Mouse (Mus musculus) heart, postnatal 0 days (tissue): ENCODE results near the gene Pla2g2f. TPM values are rescaled to one million over a fixed set of nuclear protein-coding genes. Genes with fewer than 3 reads are reported as not detected.
A peak's percentile ranks its signal among the peaks of the same experiment; 100 is the strongest.

Experiments
- ATAC-seq: fragments of 200-750 bp; cut with Nextera tagmentation; 2 replicates; pipeline ENCODE4 v1.8.0; 2017; ENCODE audit warnings: low read depth, moderate number of reproducible peaks, moderate library complexity; ENCODE audit not compliant: insufficient read depth
- DNase-seq: peaks from one replicate; pipeline ENCODE4 v3.0.0-alpha.2; 2016; ENCODE audit warnings: low spot score
- H3K27ac ChIP-seq: fragments of 300-500 bp; sonication (generic); 2 replicates; pipeline ENCODE4 v1.5.1; 2014; ENCODE audit warnings: low read depth, mild to moderate bottlenecking
- H3K27me3 ChIP-seq: fragments of 300-500 bp; sonication (generic); 2 replicates; pipeline ENCODE4 v1.6.1; 2014; ENCODE audit warnings: low read length, mixed read lengths; ENCODE audit not compliant: control insufficient read depth, insufficient read depth
- H3K36me3 ChIP-seq: fragments of 300-500 bp; sonication (generic); replicated peaks from 2 replicates; pipeline ENCODE4 v1.6.1; 2014; ENCODE audit warnings: low read length, mixed read lengths; ENCODE audit not compliant: control insufficient read depth, insufficient read depth
- H3K4me1 ChIP-seq: fragments of 300-500 bp; sonication (generic); 2 replicates; pipeline ENCODE4 v1.6.1; 2014; ENCODE audit warnings: antibody characterized with exemption; ENCODE audit not compliant: control insufficient read depth, insufficient read depth
- H3K4me2 ChIP-seq: fragments of 300-500 bp; sonication (generic); 2 replicates; pipeline ENCODE4 v1.6.1; 2014; ENCODE audit warnings: low read depth, mild to moderate bottlenecking, low read length, moderate library complexity
- H3K4me3 ChIP-seq: fragments of 300-500 bp; sonication (generic); 2 replicates; pipeline ENCODE4 v1.5.1; 2014; ENCODE audit warnings: low read depth, low read length
- H3K9ac ChIP-seq: fragments of 300-500 bp; sonication (generic); replicated peaks from 2 replicates; pipeline ENCODE4 v1.6.1; 2014; ENCODE audit warnings: low read depth, low read length, mixed read lengths
- H3K9me3 ChIP-seq: fragments of 300-500 bp; sonication (generic); replicated peaks from 2 replicates; pipeline ENCODE4 v1.6.1; 2016; ENCODE audit warnings: low read length; ENCODE audit not compliant: control insufficient read depth
- CTCF ChIP-seq: IDR thresholded peaks from 2 replicates; pipeline ENCODE4 v1.5.1; 2016; ENCODE audit warnings: antibody characterized with exemption, control low read depth, low read depth
- EP300 ChIP-seq: IDR thresholded peaks from 2 replicates; pipeline ENCODE4 v1.6.1; 2016; ENCODE audit warnings: antibody characterized with exemption, low read depth
- WGBS: fragments of 180-500 bp; shearing (Covaris S2); extraction: QIAGEN DNeasy Blood & Tissue Kit; methylation state at CpG from one replicate; pipeline ENCODE4 v1.1.7; 2014; 5-methylcytosine and 5-hydroxymethylcytosine counted together
- polyA plus RNA-seq: library from polyadenylated mRNA; unstranded; fragments of >200 nt; fragmentation: Nextera tagmentation; extraction: Ambion mirVana; gene quantifications from 2 replicates; pipeline ENCODE4 v1.2.1, GENCODE M21; 2015
- total RNA-seq: library from RNA; depleted of rRNA; stranded (reverse); fragments of >200 nt; gene quantifications from 2 replicates; pipeline ENCODE4 v1.2.3, GENCODE M21; 2014; ENCODE audit warnings: low replicate concordance

Gene Pla2g2f
- total and polyA plus RNA-seq, 2 experiments from 2014 or later: not detected

DNA sequence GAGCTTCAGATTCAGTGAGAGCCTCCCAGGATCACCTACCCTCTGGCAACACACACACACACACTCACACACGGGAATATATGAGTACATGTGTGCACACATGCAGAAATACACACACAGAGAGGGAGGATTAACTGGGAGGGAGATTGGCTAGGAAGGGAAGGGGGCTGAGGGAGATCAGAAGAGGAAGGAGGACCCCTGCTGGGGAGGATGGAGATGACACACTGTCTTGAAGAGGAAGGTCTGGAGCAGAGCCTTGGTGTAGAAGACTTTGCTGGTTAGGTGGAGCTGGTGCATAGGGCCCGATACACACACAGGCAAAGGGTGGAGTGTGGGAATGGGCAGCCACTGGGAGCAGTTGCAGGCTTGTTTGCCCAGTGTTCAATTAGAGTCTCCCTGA is 35.9 kb upstream of the Pla2g2f start:
- Histone ChIP-seq H3K9me3 (0 out of 2 replicates have a peak, but pooled peaks cover 4% of the 10 kb centered on the region), H3K4me1 (no peaks in the 10 kb centered on the region), H3K27ac (no peak overlapping the region), H3K27me3 (peaks cover 21% of the 10 kb centered on the region), H3K36me3 (no peaks in the 10 kb centered on the region), H3K4me2 (no peak overlapping the region), H3K4me3 (no peak overlapping the region), H3K9ac (no peak overlapping the region)
- TF ChIP-seq CTCF (peak; percentile 44), EP300 (no peak)
- DNase-seq (no peak), ATAC-seq (no peak)
- 50% methylated on average over 2 of the region's 2 CpGs for WGBS

DNA sequence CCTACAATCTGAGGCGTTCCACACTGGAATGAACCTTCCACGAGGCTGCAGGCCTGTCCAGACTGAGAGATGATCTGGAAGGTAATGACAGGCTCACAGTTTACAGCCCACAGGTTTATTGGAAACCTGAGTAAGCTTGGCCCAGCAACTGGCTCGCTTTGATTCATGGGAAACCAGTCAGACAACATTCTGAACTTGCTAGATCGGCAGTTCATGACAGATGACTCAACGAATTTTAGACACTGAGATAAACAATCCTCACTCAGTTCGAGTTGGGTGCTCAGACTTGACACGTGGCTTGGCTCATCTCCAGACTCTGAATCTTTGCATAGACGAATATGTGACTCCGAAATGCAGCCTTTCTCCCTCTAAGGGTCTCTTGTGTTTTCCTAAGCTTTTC is 35.2 kb upstream of the Pla2g2f start:
- H3K4me2 ChIP-seq: no peak overlapping the region
- H3K9ac ChIP-seq: no peak overlapping the region
- TF ChIP-seq EP300 (no peak), CTCF (no peak)
- 0 out of 2 replicates have a peak, but pooled peaks cover 4% of the 10 kb centered on the region for H3K9me3 ChIP-seq
- H3K27ac ChIP-seq: no peak overlapping the region
- H3K36me3 ChIP-seq: no peaks in the 10 kb centered on the region
- no peak for ATAC-seq
- H3K4me3 ChIP-seq: no peak overlapping the region
- H3K27me3 ChIP-seq: peaks cover 23% of the 10 kb centered on the region
- DNase-seq: no peak
- H3K4me1 ChIP-seq: no peaks in the 10 kb centered on the region
- 37% methylated on average over 9 of the region's 9 CpGs for WGBS

GRCm38 (mm10) chr4:138791452-138791851 is 34.0 kb upstream of the Pla2g2f start:
- TF ChIP-seq CTCF: no peak
- H3K36me3 ChIP-seq: no peaks in the 10 kb centered on the region
- 43% methylated on average over 6 of the region's 6 CpGs for WGBS
- peaks cover 26% of the 10 kb centered on the region for H3K27me3 ChIP-seq
- H3K4me2 ChIP-seq: no peak overlapping the region
- H3K27ac ChIP-seq: no peak overlapping the region
- no peak overlapping the region for H3K9ac ChIP-seq
- no peak for DNase-seq
- no peaks in the 10 kb centered on the region for H3K4me1 ChIP-seq
- H3K9me3 ChIP-seq: 0 out of 2 replicates have a peak, but pooled peaks cover 4% of the 10 kb centered on the region
- no peak for ATAC-seq
- H3K4me3 ChIP-seq: no peak overlapping the region

DNA sequence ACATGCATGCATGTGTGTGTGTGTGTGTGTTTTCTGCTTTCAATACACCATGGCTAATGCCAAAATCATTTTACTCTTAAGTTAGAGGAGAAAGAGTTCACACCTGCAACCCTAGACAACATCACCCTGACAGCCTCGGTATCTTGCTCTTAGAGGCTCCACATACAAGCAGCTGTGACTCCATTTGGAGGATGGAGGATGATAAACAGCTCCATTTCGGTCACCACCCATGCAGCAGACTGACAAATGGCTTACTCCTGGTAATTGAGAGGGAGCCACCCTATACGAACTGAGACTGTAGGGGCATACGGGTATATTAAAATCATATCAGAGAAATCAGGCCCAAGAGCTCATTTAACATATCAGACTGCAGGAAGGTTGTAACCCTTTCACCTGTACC is 31.0 kb upstream of the Pla2g2f start:
- no peak for TF ChIP-seq EP300
- ATAC-seq: no peak

GRCm38 (mm10) chr4:138786141-138786540 is 28.7 kb upstream of the Pla2g2f start:
- DNase-seq (no peak), ATAC-seq (no peak)
- no peak overlapping the region for H3K4me2 ChIP-seq
- no peaks in the 10 kb centered on the region for H3K4me1 ChIP-seq
- H3K9me3 ChIP-seq: no peaks in the 10 kb centered on the region
- H3K27me3 ChIP-seq: peaks cover 25% of the 10 kb centered on the region
- H3K27ac ChIP-seq: no peak overlapping the region
- no peak overlapping the region for H3K9ac ChIP-seq
- H3K36me3 ChIP-seq: no peaks in the 10 kb centered on the region
- 39% methylated on average over 4 of the region's 4 CpGs for WGBS
- no peak overlapping the region for H3K4me3 ChIP-seq
- no peak for TF ChIP-seq CTCF
- no peak for TF ChIP-seq EP300

More for the DNA sequence above, 31.0 kb upstream of the Pla2g2f start:
- Histone ChIP-seq H3K27ac (no peak overlapping the region), H3K9ac (no peak overlapping the region), H3K9me3 (no peaks in the 10 kb centered on the region), H3K4me2 (no peak overlapping the region), H3K4me3 (no peak overlapping the region), H3K27me3 (peaks cover 29% of the 10 kb centered on the region), H3K4me1 (no peaks in the 10 kb centered on the region), H3K36me3 (no peaks in the 10 kb centered on the region)
- no peak for DNase-seq
- 67% methylated on average over 4 of the region's 4 CpGs for WGBS

GRCm38 (mm10) chr4:138785721-138786120 is 28.3 kb upstream of the Pla2g2f start:
- 46% methylated on average over 4 of the region's 4 CpGs for WGBS
- Histone ChIP-seq H3K27ac (no peak overlapping the region), H3K4me2 (no peak overlapping the region), H3K9me3 (no peaks in the 10 kb centered on the region), H3K36me3 (no peaks in the 10 kb centered on the region), H3K4me3 (no peak overlapping the region), H3K4me1 (no peaks in the 10 kb centered on the region), H3K27me3 (peaks cover 23% of the 10 kb centered on the region), H3K9ac (no peak overlapping the region)
- DNase-seq: no peak
- TF ChIP-seq EP300 (no peak), CTCF (no peak; the same call in 1 of the 2 replicates)
- no peak for ATAC-seq
